Mouse (Mus musculus) thymus, postnatal 10 days (tissue): ENCODE results near the gene Plxnc1.

Experiments
- DNase-seq, 2 experiments: peaks; one replicate each; pipeline ENCODE4 v3.0.0; 2021; ENCODE audit warnings: low spot score in 2 of 2

Plxnc1 gene

GRCm38 (mm10) chr10:94947915-94948675 is 3.5 kb upstream of the Plxnc1 start:
- no peak for DNase-seq

DNA sequence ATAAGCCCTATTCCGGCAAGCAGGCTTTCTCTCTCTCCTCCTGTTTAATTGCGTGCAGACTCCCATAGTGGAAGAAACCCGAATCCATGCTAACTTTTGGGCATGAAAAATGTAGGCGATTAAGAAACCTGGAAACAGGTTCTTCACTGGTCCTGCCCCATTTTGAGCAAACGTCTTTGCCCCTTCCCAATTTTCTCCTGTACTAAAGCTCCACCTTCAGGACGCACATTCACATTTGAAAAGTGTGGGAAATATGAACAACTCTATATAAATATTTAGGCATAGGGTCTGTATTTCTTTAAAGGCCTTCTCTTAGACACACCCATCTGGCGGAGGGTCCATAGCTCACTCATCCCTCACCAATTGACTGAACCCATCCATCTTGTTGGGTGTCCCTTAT is 2.8 kb upstream of the Plxnc1 start:
- no peak for DNase-seq

GRCm38 (mm10) chr10:94945206-94945711 is 624 bp upstream of the Plxnc1 start:
- DNase-seq = no peak

GRCm38 (mm10) chr10:94943846-94944690 is 567 bp downstream of the Plxnc1 start:
- peak; percentile 49 to 75 for DNase-seq

GRCm38 (mm10) chr10:94943401-94943845 is 1.2 kb downstream of the Plxnc1 start:
- peak in 1 of 2 experiments; percentile 20 for DNase-seq

- DNase-seq = peak; percentile 25 to 26
Measured at GRCm38 (mm10) chr10:94942449-94943041, 2.1 kb downstream of the Plxnc1 start.

DNA sequence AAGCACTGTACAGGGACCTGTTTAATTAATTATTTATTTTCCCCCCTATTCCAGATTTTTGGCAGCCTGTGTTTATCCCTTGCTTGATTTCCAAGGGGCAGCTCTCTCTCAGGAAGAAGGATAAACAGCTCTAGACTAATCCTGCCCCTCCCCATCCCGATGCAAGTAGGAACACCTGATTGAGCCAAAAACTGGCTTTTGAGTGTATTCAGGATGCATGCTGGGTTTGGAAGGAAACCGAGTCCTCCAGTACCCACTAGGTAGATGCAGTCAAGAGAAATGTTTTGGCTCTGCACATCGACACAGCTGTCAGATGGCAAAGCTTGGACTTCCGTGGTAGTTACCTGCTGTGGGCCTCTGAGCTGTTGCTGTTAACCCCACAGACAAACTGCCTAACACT is 3.1 kb downstream of the Plxnc1 start:
- no peak for DNase-seq

GRCm38 (mm10) chr10:94940786-94941185 is 3.8 kb downstream of the Plxnc1 start:
- no peak for DNase-seq

- DNase-seq = no peak
Measured at GRCm38 (mm10) chr10:94940061-94940460, 4.6 kb downstream of the Plxnc1 start.

DNA sequence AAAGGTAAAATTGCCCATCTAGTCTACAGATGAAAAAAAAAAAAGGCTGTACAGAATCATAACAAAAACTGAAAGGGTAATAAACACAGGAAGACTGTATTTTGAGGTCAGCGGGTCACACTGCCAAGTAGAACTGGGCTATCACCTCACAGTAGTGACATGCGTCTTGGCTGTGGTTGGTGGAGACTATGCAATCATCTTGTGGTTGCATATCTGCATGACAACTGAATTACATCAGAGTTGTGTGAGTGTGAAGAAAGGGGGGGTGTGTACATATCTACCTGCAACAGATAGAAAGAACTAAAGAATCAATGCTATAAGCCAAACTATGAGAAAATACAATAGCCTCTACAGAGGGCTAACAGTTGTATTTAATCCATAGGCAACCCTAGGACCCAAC is 5.7 kb downstream of the Plxnc1 start:
- DNase-seq = no peak

- no peak for DNase-seq
Measured at GRCm38 (mm10) chr10:94938320-94938719, 6.3 kb downstream of the Plxnc1 start.

DNA sequence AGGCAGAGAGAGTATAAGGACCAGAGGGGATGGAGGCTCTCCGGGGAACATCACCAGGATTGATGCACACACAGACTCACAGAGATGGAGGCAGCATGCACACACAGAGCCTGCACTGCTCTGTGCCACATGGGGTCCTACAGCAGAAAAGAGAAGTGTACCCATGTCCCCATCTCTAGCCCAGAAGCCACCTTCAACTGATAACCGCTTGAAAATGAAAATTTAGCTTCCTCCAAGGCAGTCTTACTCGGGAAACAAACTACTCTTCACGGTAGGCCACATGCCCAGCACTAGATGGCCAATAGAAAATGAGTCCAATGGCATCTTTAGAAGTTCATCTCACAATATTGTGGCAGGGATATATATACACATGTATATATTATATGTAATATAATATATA is 9.4 kb downstream of the Plxnc1 start:
- DNase-seq = no peak

GRCm38 (mm10) chr10:94934151-94934614 is 10.5 kb downstream of the Plxnc1 start:
- DNase-seq = no peak

DNA sequence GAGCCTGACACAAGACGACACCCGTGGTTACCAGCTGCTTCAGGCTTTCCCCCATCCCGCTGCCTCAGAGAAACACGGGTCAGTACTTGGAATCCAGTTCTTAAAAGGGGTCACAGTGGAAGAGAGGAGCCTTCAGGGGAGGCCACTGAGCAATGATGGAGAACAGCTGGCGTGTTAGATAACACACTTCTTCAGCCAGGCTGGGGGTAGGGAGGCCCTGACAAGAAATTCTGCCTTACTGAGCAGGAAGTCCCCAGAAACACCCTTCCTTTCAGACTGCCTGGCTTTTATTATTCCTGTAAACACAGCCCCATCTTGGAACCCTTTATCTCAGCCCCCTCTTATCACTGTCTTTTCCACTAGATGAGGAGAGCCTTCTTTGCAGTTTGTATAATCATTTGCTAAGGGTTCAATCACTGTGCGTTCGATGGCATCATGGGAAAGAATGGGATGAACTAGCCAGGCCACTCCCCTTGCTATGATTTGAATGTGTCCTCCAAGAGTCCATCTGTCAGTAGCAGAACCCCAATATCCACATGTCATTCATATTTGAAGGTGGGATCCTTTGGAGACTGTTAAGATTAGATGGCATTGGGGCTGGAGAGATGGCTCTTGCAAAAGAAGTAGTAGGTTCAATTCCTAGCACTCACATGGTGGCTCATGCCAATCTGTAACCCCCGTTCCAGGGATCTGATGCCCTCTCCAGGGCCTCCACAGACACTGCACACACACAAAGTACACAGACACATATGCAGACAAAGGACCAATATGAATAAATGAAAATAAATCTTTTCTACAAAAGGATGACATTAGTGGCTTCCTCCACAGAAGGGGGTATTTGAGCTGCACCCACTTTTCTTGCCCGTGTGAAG is 12.4 kb downstream of the Plxnc1 start:
- no peak for DNase-seq

GRCm38 (mm10) chr10:94928164-94928563 is 16.5 kb downstream of the Plxnc1 start:
- DNase-seq = no peak

GRCm38 (mm10) chr10:94926297-94926696 is 18.3 kb downstream of the Plxnc1 start:
- no peak for DNase-seq

DNA sequence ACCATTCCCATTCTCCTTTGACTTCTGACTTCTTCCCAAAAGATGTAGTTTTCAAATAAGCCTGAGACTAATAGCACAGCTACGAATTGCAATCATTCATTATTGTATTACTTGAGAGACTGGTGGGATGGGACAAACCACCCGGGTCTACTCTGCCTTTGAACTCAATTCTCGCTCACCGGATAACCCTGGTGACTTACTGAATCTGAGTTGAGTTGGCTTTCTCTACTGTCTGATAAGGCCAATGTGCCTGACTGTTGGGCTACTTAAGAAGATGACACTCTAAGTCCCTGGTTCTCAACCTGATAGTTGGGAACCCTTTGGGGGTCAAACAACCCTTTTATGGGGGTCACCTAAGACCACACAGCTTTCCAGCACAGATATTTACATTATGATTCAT is 19.8 kb downstream of the Plxnc1 start:
- no peak for DNase-seq

DNA sequence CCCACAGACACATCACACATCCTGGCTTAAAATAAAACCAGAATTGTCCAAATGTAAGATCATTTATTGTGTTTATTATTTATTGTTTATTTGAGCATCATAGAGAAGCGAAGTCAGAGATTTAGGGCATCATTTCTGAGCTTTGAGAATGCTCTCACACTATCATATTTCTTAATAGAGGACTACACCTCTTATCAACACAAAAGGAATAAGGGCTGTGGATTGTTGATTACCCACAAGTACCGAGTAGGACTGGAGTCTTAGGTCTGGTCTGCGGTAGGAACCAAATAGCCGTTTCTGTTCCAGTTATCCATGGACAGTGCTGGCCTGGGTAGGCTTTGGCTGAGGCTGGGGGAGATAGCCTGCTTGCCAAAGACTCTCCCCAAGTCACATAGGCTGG is 20.2 kb downstream of the Plxnc1 start:
- no peak for DNase-seq

DNA sequence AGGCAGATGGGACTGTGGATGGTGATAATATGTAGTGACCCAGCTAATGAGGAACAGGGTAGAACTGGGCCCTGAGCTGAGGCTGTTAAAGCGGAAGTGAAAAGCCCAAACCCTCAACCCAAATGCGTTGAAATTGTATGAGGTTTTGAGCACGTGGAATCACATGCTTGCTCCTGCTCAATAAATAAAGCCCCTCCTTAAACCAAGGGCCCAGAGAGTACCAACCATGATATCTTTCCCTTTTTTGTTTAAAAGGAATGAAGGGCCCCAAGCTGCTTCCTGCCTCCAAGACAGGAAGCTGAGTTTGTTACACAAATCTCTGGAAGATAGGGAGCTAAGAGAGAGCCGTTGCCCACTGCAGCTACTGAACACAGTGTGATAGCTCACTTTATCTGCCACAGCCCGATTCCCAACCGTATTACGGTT is 21.3 kb downstream of the Plxnc1 start:
- no peak for DNase-seq

DNA sequence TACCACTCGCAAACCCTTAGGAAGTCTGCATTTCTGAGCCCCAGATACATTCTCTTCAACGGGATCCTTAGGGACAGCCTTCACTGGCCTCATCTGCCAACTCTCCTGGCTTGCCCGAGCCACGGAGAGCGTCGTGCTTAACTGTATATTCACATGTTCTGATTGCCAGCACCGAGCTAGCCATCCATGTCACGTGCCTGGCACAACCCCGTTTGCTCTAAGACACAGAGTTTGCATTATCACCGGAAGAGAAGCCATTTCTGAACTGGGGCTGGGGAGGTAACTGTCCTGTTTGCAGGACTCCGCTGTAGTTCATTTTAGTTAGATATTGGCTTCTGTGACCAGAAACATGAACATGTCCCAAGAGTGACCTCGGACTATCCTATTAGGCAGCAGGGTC is 21.8 kb downstream of the Plxnc1 start:
- DNase-seq = no peak

DNA sequence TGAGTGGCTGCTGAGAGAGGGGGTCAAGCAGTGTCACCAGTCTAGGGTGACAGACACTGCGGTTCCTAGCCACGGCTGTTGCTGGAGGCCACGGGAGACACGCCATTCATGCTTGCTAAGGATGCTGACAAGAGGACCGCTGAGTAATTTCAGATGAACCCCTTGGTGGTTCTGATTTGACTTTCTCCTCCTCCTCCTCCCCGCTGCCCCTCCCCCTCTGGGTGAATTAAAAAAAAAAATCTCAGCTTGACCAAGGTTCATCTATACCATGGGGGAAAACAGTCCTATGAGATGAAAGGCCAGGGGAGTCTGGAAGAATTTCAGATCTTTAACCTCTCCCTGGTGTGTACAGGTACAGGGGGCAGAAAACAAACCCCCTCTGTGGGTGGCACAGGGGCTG is 22.9 kb downstream of the Plxnc1 start:
- no peak for DNase-seq
